Mouse (Mus musculus) left cerebral cortex, adult 11 months (tissue): ENCODE measurements at regions not wholly inside any gene's neighbourhood (a gene's known extent, or its start where the extent isn't known, plus 50 kb on each side); places are given as distances from the start of the nearest gene placed in this dataset.

Experiments
- DNase-seq: peaks from one replicate; pipeline ENCODE4 v3.0.0; 2022; ENCODE audit warnings: low spot score

- DNase-seq, result no peak
Measured at GRCm38 (mm10) chr6:51108336-51108956, 324.0 kb upstream of the Nfe2l3 start.

DNA sequence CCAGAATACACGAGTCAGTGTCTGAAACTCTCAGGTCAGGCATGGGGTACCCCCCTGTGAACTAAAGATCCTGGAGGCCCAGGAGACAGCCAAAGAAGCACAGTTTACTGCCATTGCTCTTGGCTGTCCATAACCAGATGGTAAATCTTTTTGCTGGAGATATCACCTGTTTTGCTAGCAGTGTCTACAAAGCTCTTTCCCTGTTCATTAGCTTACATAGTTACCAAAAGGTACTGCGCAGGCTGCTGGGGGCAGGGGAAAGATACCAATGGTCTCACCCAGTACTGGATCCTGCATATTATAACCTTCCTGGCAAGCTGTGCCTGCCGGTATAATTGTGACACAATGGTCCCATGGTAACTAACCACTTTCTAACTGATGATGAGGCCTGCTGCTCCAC lies 321.9 kb upstream of the Nfe2l3 start:
- no peak for DNase-seq

DNA sequence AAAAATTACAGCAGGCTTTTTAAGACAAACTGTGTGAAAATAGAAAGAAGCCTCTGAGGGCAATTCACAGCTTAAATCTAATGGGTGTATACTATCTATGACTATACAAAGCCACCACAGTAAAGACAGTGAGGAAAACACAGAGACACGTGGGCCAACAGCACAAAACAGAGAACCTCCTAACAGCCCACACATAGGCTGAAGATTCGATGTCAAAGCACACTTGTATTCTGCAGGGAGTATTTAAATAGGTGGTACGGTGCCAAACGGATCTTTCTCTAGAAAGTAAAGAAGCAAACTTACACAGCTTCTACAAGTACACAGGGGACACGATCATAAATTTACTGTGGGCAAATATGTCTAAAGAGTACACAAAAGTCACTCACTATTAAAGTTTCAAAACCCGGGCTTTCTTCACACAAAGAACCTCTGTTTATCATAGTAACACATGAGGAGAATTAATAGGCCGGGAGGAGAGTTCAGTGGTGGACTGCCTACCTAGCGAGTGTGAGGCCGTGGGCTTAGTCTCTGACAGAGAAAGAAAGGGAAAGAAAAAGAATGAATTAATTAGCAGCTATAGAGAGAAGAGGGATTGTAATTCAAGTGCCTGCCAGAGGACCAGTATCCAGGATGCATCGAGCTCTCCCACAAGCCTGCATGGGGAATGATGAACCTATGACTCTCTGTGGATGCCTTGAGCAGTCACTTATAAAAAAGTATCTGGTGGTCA lies 317.7 kb upstream of the Nfe2l3 start:
- DNase-seq, result no peak

- no peak for DNase-seq
Measured at GRCm38 (mm10) chr6:51118833-51119535, 313.5 kb upstream of the Nfe2l3 start.

GRCm38 (mm10) chr6:51119691-51120302 lies 312.7 kb upstream of the Nfe2l3 start:
- DNase-seq, result no peak

- no peak for DNase-seq
Measured at GRCm38 (mm10) chr6:51122941-51123340, 309.5 kb upstream of the Nfe2l3 start.

GRCm38 (mm10) chr6:51127851-51128250 lies 304.6 kb upstream of the Nfe2l3 start:
- DNase-seq, result no peak

DNA sequence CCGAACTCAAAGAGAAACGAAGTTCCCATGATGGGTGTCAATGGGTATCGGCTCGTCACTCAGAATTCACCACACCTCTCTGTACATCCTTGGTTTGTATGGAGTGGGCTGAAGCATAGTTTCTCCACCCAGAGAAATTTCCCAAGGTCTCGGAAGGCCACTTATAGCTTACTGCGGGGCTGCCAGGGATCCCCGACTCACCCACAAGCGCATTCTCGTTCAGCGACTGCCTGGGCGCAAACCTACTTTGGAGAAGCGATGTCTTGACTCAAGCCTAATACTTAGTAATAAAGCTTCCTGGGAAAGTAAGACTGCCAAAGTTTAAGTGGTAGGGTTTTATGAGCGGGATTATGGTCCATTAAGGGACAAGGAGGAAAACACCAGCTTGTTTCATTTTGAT lies 303.4 kb upstream of the Nfe2l3 start:
- no peak for DNase-seq

DNA sequence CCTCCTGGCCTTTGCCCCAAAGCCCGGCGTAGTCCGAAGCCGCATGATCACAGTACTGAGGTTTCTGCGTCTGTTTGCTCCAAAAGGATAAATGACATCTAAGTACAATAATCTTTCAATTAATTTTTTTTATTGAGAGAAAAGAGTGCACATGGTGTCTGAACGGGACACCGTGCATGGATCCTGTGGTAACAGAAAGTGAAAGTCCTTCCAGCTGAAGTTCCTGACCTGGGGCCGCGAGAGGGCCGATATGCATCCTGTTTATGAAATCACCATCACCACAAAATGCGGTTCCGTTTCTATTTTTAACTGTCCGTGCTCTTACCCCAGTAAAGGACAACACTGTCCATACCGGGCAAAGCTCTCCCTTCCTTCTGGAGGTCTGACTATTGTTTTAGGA lies 302.9 kb upstream of the Nfe2l3 start:
- no peak for DNase-seq

DNA sequence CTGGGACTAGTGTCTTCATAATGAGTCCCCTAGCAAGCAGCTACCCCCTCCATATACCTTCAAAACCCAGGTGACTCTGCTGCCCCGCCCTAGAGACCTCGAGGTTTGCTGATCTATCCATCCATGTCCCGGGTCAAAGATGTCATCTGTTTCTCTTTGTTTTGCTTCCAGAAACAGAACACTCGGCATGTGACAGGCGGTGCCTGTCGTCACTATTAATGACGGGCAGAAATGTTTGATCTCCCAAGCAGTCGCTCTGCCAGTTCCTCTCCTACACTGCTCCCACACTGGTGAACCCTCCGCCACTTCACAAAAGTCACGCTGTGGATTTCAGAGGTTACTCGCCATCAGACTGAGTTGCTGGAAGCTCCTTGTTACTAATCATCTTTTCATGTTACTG lies 287.7 kb upstream of the Nfe2l3 start:
- DNase-seq, result no peak

GRCm38 (mm10) chr6:51145863-51146262 lies 286.6 kb upstream of the Nfe2l3 start:
- DNase-seq, result no peak

GRCm38 (mm10) chr6:51148821-51149220 lies 283.6 kb upstream of the Nfe2l3 start:
- no peak for DNase-seq

DNA sequence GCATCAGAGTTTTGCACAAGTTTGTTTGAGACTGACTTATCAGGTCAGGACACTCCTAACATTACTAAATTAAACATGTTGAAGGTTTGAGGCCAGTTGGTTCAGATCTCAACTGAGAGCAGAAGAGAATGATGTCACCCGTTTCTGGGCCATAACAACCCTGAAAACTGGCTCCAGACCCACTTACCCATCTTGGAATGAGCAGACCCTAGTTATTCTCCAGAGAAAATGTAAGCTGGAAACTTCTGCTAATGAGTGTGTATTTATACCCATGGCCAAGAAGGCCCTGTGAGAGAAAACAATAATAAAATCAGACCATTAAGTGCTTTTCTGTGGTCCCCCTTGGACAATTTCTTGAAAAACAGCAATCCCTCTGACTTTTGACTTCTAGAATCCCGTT lies 282.4 kb upstream of the Nfe2l3 start:
- no peak for DNase-seq

GRCm38 (mm10) chr6:51150486-51150885 lies 282.0 kb upstream of the Nfe2l3 start:
- no peak for DNase-seq

DNA sequence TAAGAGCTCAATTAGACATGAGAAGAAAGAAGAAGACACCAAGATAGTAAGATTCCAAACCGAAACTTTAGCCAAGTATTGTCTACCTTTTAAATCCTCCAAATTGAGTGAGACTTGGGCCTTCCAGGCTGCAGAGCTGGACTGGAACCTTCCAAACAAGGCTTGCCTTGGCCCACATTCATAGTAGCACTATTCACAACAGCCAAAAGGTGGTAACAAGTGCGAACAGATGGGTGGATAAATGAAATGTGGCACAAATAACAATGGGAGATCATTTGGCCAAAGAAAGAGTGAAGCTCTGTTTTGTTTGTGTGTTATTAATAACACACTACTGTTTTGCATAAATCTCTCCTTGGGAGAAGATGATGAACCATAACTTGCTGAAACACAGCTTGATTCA lies 281.6 kb upstream of the Nfe2l3 start:
- DNase-seq, result no peak

DNA sequence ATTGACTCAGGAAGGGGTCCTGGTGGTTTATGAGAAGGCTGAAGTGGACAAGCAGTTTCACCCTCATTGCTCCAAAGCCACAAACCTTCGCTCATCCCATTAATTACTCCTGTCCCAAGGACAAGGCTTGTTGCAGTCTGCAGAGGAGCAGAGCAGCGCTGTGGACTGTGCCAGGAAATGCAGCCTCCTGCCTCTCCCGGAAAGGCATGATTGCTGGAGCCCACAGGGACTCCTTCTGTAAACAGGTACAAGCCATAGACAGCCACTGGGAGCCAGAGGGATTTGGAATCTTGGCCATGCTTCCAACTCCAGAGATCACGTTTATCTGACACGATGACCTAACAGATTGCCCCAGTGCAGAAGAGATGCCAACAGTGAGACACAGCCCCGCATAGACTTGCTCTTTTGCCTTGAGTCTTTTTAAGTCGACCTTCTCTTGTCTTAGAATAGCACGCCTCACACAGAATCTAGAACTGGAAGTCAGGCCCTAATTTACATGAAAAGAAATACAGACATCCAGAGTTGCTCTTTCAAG lies 275.6 kb upstream of the Nfe2l3 start:
- DNase-seq, result no peak

DNA sequence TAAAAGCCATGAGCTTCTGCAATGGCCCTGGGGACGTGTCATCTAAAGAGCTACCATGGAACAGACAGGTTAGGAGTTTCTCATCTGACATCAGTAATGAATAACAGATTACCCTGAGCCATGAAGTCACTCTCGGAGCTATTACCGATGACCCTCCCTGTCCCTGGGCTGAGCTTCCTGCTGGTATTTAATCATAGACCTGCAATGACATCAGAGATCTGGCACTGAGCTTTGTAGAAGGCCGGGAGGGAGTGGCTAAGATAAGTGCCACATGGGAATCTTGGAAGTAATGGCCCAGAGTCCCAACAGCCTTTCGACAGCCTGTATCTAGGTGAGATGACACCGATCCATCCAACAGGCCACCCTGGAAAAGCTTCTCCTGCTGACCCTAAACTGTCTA lies 271.3 kb upstream of the Nfe2l3 start:
- DNase-seq, result no peak

DNA sequence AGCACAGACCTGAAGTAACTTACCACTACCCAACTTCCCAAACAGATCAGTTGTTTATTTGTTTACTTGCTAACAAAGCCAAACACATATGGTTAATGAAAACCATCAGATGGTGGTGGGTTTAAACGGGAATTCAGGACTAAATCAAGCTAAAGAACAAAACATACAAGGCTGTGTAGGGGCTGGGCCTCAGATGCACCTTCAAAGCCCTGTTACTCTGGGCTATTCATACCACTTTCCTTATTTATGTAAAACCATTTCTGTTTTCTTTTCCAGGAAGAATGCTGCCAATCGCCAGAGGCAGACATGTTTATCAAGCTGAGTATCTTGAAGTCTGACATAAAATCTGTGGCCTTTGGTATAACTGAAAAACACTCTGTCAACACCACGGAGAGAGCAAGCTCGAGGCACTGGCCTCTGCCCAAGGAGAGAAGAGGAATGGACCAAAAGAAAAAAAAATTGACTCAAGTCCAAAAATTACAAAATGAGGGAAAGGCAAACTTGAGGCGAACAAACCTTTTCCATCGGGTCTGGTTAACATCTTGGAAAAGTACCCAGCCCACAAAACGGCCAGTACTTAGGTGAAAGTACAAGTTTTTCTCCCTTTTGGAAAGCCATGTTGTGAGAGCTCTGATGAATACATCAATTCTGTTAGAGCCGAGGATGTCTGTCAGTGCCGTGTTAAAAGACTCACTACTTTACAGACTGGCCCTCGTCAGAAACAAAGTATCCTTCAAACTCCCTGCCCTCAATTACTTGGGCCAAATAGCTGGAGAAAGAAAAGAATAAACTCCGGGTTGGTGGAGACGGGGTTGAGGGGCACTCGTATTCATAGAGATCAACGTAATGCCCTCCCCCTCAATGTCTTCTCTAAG lies 270.0 kb upstream of the Nfe2l3 start:
- no peak for DNase-seq

DNA sequence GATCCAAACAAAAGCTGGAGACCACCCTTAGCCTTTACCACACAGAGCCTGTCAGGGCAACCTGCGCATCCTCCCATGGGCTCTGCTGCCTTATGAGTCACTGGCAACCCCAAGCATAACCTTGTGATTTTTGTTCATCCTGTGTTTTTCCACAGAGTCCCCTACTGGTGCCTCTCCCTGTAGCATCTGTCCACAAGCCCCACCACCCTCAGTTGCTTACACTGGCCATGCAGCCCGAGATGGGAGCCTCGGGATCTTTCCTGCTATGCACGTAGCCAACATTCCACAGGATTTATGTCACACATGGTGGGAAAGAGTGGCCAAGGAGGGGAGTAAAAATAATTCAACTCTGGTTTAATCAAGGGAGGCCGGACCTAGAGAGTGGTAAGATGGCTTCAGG lies 269.2 kb upstream of the Nfe2l3 start:
- no peak for DNase-seq

- no peak for DNase-seq
Measured at GRCm38 (mm10) chr6:51163882-51164281, 268.6 kb upstream of the Nfe2l3 start.

DNA sequence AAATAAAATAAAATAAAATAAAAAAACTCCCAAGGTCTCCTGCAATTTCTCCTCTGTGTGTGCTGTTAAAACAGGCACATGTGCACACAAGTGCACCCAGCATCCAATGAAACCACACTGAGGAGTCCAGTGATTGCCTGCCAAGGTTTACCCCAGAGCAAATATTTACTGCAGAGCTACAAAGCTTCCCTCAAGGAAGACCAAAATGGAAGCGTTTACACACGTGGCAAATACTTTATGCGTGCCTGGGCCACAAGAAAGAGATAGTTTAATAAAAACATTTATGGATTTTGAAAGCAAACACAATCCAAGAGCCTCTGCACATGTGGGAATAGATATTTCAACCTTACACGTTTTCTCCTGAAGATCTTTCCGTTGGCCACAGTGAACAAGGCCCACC lies 265.4 kb upstream of the Nfe2l3 start:
- no peak for DNase-seq

DNA sequence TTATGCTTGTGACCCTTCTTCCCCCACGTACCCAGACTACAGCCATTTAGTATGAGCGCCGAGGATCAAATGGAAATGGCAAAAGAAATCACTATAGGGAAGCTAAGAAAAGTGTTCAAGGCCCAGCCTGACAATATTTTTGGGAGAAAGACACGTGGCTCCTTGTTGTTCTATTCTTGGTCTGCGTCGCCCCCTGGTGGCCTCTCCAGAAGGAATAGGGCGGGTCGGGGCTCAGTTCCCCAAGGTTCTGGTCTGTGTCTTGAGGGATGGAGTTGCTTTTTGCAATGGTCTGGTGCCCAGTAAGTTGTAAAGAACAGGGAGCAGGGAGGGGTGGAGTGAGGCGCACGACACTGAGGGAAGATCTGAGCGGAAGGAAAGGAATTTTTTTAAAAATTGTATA lies 264.4 kb upstream of the Nfe2l3 start:
- DNase-seq, result no peak
